Mouse (Mus musculus) olfactory bulb, adult 2 months (tissue): ENCODE results near the gene Ube2b.

Source experiments
- CTCF ChIP-seq: fragments of 200-500 bp; IDR thresholded peaks from 2 replicates; pipeline ENCODE4 v1.5.1; 2012; ENCODE audit warnings: low read depth, mild to moderate bottlenecking, low read length, moderate library complexity; ENCODE audit not compliant: insufficient read depth
- POLR2A ChIP-seq: fragments of 200-500 bp; IDR thresholded peaks from 2 replicates; pipeline ENCODE4 v1.6.1; 2012; ENCODE audit warnings: mild to moderate bottlenecking, low read depth, low read length, moderate library complexity; ENCODE audit not compliant: insufficient read depth

GRCm38 (mm10) chr11:52043224-52043623, 42.7 kb upstream of the Ube2b start:
- TF ChIP-seq CTCF (no peak), POLR2A (no peak)
